Mouse (Mus musculus): ENCODE data around the gene Lfng. TPM values are rescaled to one million over a fixed set of nuclear protein-coding genes. Genes with fewer than 3 reads are reported as not detected.

Lfng gene
- 19.6 and 24.7 TPM in 2 replicates for polyA plus RNA-seq (2012; rRNA removed)

DNA sequence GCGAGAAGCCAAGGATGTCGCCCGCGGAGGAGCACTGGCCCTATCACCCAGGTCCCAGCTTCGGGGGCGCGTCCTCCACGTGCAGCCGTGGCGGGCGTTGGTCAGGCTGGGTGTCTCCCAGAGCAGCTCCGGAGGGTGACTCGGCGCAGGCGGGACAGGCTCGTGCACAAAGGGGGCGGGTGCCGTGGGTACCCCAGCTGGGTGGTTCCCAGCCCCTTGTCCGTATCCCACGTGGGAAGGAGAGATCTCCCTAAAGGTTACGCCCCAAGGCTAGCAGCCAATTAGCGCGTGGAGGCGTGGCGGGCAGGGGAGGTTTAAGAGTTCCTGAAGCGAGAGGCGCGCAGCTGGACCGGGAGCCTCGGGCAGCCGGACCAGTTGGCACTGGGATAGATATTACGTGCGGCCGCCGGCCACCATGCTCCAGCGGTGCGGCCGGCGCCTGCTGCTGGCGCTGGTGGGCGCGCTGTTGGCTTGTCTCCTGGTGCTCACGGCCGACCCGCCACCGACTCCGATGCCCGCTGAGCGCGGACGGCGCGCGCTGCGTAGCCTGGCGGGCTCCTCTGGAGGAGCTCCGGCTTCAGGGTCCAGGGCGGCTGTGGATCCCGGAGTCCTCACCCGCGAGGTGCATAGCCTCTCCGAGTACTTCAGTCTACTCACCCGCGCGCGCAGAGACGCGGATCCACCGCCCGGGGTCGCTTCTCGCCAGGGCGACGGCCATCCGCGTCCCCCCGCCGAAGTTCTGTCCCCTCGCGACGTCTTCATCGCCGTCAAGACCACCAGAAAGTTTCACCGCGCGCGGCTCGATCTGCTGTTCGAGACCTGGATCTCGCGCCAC is at the start of gene Lfng:
Gene Lfng (plus strand): TSS at position 320 of the 835 bp plus-strand sequence.

DNA sequence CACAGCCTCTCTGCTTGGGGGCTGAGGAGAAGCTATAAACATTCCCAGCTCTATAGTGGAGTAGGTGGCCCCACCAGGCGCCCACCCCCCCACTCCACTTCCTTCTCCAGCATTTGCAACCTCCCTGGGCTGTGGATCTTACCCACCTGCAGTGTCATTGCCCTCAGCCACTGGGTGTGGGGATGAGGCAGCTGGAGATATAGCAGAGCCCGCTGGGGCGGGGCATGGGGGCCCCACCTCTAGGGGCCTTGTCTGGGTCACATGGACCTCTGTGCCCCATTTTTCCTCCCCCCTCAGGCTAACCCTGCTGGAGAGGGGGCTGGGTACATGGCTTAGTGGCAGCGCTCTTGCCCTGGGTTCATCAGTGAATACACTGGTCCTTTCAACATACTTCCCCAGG is 42.2 kb upstream of the Lfng start, which contains the start of gene Grifin:
Gene Grifin (minus strand): TSS at position 176 of the 400 bp plus-strand sequence.

DNA sequence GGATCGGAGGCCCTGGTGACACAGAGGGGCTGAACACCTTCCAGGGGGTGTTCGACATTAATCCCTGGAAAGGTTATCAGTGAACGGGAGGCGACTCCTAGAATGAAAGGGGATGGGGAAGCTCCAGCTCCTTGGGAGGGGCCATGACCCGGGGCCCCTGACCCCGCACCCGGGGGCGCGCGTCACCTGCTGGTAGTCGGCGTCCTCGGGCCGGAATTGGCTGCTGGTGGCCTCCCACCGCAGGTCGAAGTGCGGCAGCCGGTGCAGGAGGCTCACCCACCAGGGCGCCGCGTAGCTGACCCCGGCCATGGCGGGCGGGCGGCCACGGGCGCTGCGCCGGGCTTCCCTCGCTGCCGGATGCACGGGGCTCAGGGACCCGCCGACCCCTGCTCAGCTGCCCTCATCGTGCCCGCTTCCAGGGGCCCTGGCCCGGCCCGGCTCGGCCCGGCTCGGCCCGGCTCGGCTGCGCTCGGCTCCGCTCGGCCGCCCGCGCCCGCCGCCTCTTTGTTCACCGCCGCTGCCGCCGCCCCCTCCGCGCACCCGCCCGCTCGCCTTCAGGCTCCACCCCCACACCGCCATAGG is 41.5 kb downstream of the Lfng start, which contains the start of gene Ttyh3:
Gene Ttyh3 (minus strand): TSS at position 513 of the 582 bp plus-strand sequence.

Other genes starting within 250 kb of the Lfng start
- 6.2 and 7.8 TPM in 2 replicates for gene Snx8, start 218.1 kb upstream of the Lfng start, polyA plus RNA-seq (2012; rRNA removed)
- gene Eif3b, start 188.0 kb upstream of the Lfng start, polyA plus RNA-seq (2012; rRNA removed), result 56.8 and 66.9 TPM in 2 replicates
- gene Gm4869, start 161.7 kb upstream of the Lfng start, polyA plus RNA-seq (2012; rRNA removed), result not detected in 2 replicates
- 13.9 and 18.6 TPM in 2 replicates for gene Chst12, start 101.8 kb upstream of the Lfng start, polyA plus RNA-seq (2012; rRNA removed)
- gene Grifin, start 42.2 kb upstream of the Lfng start, polyA plus RNA-seq (2012; rRNA removed), result not detected in 2 replicates
- 11.0 and 11.7 TPM in 2 replicates for gene Ttyh3, start 41.7 kb downstream of the Lfng start, polyA plus RNA-seq (2012; rRNA removed)
- gene Iqce, start 95.1 kb downstream of the Lfng start, polyA plus RNA-seq (2012; rRNA removed), result 5.7 and 6.9 TPM in 2 replicates
- gene Brat1, start 97.7 kb downstream of the Lfng start, polyA plus RNA-seq (2012; rRNA removed), result 10.0 and 11.2 TPM in 2 replicates
- 0.87 and 0.98 TPM in 2 replicates for gene Amz1, start 116.8 kb downstream of the Lfng start, polyA plus RNA-seq (2012; rRNA removed)
- 24.0 and 32.0 TPM in 2 replicates for gene Gna12, start 223.1 kb downstream of the Lfng start, polyA plus RNA-seq (2012; rRNA removed)

All from stomach, adult 2 months (tissue).